Mouse (Mus musculus) small intestine, adult 2 months (tissue): Measurements from ENCODE around the gene Mybph.

Experiments used
- CTCF ChIP-seq: fragments of 200-500 bp; IDR thresholded peaks from 2 replicates; pipeline ENCODE4 v1.5.1; 2012; ENCODE audit warnings: low read depth, mild to moderate bottlenecking, control low read depth, inconsistent platforms, low read length, moderate library complexity, mixed read lengths; ENCODE audit not compliant: insufficient replicate concordance, insufficient read length; ENCODE audit errors: extremely low read depth
- POLR2A ChIP-seq: fragments of 200-500 bp; IDR thresholded peaks from 2 replicates; pipeline ENCODE4 v1.6.1; 2012; ENCODE audit warnings: low read depth, mild to moderate bottlenecking, control low read depth, inconsistent platforms, low read length, moderate library complexity

DNA sequence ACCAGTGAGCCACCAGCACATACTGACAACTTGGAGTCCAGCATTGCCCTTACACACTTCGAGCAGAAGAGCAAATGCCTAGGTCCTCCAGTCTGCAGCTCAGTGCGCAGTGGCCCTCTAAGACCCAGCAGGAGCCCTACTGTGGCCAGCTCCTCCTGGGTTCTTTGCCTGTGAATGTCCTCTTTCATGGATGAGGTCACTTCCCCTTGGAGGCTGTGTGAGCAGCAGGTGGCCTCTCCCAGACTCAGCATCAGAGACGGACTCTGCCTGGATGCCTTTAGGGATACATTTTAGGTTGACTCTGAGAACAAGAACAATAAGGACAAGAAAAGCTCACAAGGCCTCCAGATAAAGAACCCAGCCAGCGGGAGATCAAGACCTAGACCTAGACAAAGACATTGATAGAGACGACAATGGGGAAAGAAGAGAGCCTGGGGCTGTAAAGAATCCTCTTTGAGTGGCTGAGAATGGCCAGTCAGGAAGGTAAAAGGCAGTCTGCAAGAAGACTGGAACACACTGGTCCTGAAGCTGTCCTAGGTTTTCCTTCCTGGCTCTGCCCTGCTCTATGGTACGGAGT lies 17.0 kb downstream of the Mybph start:
- TF ChIP-seq CTCF: no peak
- TF ChIP-seq POLR2A: no peak
